In genomic region chr2:113363707-113364620, GRCm38 (mm10) we compare ENCODE assay signal across 9 mouse cellular contexts. TPM values are rescaled to one million over a fixed set of nuclear protein-coding genes. Genes with fewer than 3 reads are reported as not detected.
A peak's percentile ranks its signal among the peaks of the same experiment; 100 is the strongest.
DNase-seq lines count a peak whose midpoint lies in the region; ATAC-seq lines count a peak whose summit lies in the region.
"Had no signal": no experiment of that assay in that cellular context is flagged by ENCODE, and none has a peak within 500 bp of the region (broad histone marks: within the 10 kb centered on the region; RNA-seq: fewer than 3 reads in every experiment).

No protein-coding gene starts in this region.

- no peak for DNase-seq in kidney, postnatal 4 days
- DNase-seq in brain, adult 2 months (ENCODE audit: low read depth, low spot score) = peak; percentile 87
- DNase-seq in urinary bladder, adult 18-20 months (ENCODE audit: low spot score in 2 of 2) = no peak
- DNase-seq in testis, postnatal 14 days (ENCODE audit: low spot score) = no peak
- DNase-seq in urinary bladder, postnatal 36 days (ENCODE audit: low spot score in 2 of 2) = no peak

- H3K36me3 ChIP-seq in kidney, embryonic 15.5 days = no peaks in the 10 kb centered on the region
- H3K36me3 ChIP-seq in forebrain, embryonic 16.5 days (ENCODE audit: control insufficient read depth, insufficient read depth) = no peaks in the 10 kb centered on the region
- H3K36me3 ChIP-seq in midbrain, embryonic 12.5 days = no peaks in the 10 kb centered on the region

- peak overlapping the region; percentile 13 for H3K4me3 ChIP-seq in kidney, embryonic 15.5 days (replicated peaks)
- H3K4me3 ChIP-seq in forebrain, embryonic 16.5 days (replicated peaks; ENCODE audit: low read length) = no peak overlapping the region
- H3K4me3 ChIP-seq in midbrain, embryonic 12.5 days = no peak overlapping the region
- H3K4me3 ChIP-seq: myocyte had no signal

- H3K27ac ChIP-seq in kidney, embryonic 15.5 days = peak overlapping the region; percentile 59
- no peak overlapping the region for H3K27ac ChIP-seq in forebrain, embryonic 16.5 days (ENCODE audit: low read length)
- H3K27ac ChIP-seq in midbrain, embryonic 12.5 days (replicated peaks) = no peak overlapping the region; the same call in 1 of the 2 replicates

- H3K9ac ChIP-seq in kidney, embryonic 15.5 days = no peak overlapping the region
- no peak overlapping the region; the same call in 1 of the 2 replicates for H3K9ac ChIP-seq in forebrain, embryonic 16.5 days (replicated peaks; ENCODE audit: low read depth, low read length)
- H3K9ac ChIP-seq in midbrain, embryonic 12.5 days (replicated peaks) = 0 out of 2 replicates have a peak overlapping the region, but pooled peaks have one; percentile 15

- peak overlapping the region; percentile 35 for H3K4me2 ChIP-seq in kidney, embryonic 15.5 days
- no peak overlapping the region for H3K4me2 ChIP-seq in forebrain, embryonic 16.5 days (ENCODE audit: low read length)
- no peak overlapping the region for H3K4me2 ChIP-seq in midbrain, embryonic 12.5 days (replicated peaks)

- 40% methylated on average over 16 of the region's 16 CpGs for whole genome bisulfite sequencing in kidney, embryonic 15.5 days
- WGBS in forebrain, embryonic 16.5 days = 36% methylated on average over 16 of the region's 16 CpGs
- 47% methylated on average over 16 of the region's 16 CpGs for WGBS in midbrain, embryonic 12.5 days

- no peak for ATAC-seq in kidney, embryonic 15.5 days (replicated peaks; ENCODE audit: low FRiP score)
- ATAC-seq in forebrain, embryonic 16.5 days = peak; percentile 47
- ATAC-seq in midbrain, embryonic 12.5 days (ENCODE audit: low FRiP score, low read depth) = peak; percentile 66

- H3K9me3 ChIP-seq in kidney, embryonic 15.5 days (replicated peaks) = no peaks in the 10 kb centered on the region
- H3K9me3 ChIP-seq in forebrain, embryonic 16.5 days (ENCODE audit: control insufficient read depth, low read length) = peaks cover 3% of the 10 kb centered on the region; the same call in 1 of the 2 replicates
- H3K9me3 ChIP-seq in midbrain, embryonic 12.5 days = no peaks in the 10 kb centered on the region

- no peaks in the 10 kb centered on the region for H3K27me3 ChIP-seq in kidney, embryonic 15.5 days
- H3K27me3 ChIP-seq in forebrain, embryonic 16.5 days (replicated peaks; ENCODE audit: control insufficient read depth, insufficient read depth, low read length) = no peaks in the 10 kb centered on the region
- H3K27me3 ChIP-seq in midbrain, embryonic 12.5 days = no peaks in the 10 kb centered on the region

- H3K4me1 ChIP-seq in kidney, embryonic 15.5 days = peaks cover 27% of the 10 kb centered on the region
- H3K4me1 ChIP-seq in forebrain, embryonic 16.5 days (replicated peaks; ENCODE audit: control insufficient read depth, insufficient read depth, low read length) = peaks cover 5% of the 10 kb centered on the region; the same call in 1 of the 2 replicates
- H3K4me1 ChIP-seq in midbrain, embryonic 12.5 days = peaks cover 9% of the 10 kb centered on the region; the same call in 1 of the 2 replicates

RNA-seq across cellular contexts. Expression of gene Fmn1, which starts 36.4 kb away (rescaled TPM):
- polyA plus RNA-seq in kidney, embryonic 15.5 days (2015; fragmentation: Nextera tagmentation; extraction: Ambion mirVana) = 8.0 and 9.1 TPM in 2 replicates
- 0.26 and 0.28 TPM in 2 replicates for polyA plus RNA-seq in forebrain, embryonic 16.5 days (2015; fragmentation: Nextera tagmentation; extraction: Ambion mirVana)
- 0.59 and 0.91 TPM in 2 replicates for polyA plus RNA-seq in midbrain, embryonic 12.5 days (2016; fragmentation: Nextera tagmentation; extraction: Ambion mirVana)
